Mouse (Mus musculus) liver, adult 2 months (tissue): ENCODE measurements around the gene Cnga3. TPM values are rescaled to one million over a fixed set of nuclear protein-coding genes. Genes with fewer than 3 reads are reported as not detected.

ENCODE experiments used
- DNase-seq: peaks from one replicate; pipeline ENCODE4 v3.0.0-alpha.2; 2011; ENCODE audit warnings: low read depth, low spot score; ENCODE audit errors: extremely low read depth
- H3K27ac ChIP-seq: fragments of 200-500 bp; replicated peaks from 2 replicates; pipeline ENCODE4 v1.5.1; 2012; ENCODE audit warnings: low read depth, mild to moderate bottlenecking, control low read depth, inconsistent platforms, low read length; ENCODE audit not compliant: insufficient read depth
- H3K27me3 ChIP-seq: fragments of 200-500 bp; 2 replicates; pipeline ENCODE4 v1.6.1; 2012; ENCODE audit warnings: mild to moderate bottlenecking, moderate library complexity, low read length, inconsistent platforms; ENCODE audit not compliant: control insufficient read depth, insufficient read depth
- H3K36me3 ChIP-seq: fragments of 200-500 bp; 2 replicates; pipeline ENCODE4 v1.6.1; 2012; ENCODE audit warnings: low read length, inconsistent platforms; ENCODE audit not compliant: control insufficient read depth, insufficient read depth
- H3K4me1 ChIP-seq: fragments of 200-500 bp; 2 replicates; pipeline ENCODE4 v1.6.1; 2011; ENCODE audit warnings: low read length; ENCODE audit not compliant: control insufficient read depth, insufficient read depth
- H3K4me3 ChIP-seq: fragments of 200-500 bp; 2 replicates; pipeline ENCODE4 v1.5.1; 2011; ENCODE audit warnings: low read depth, mild to moderate bottlenecking, control low read depth, low read length, moderate library complexity; ENCODE audit not compliant: insufficient read depth
- H3K79me2 ChIP-seq: fragments of 200-500 bp; 2 replicates; pipeline ENCODE4 v1.6.1; 2012; ENCODE audit warnings: inconsistent platforms, mild to moderate bottlenecking, low read length, moderate library complexity; ENCODE audit not compliant: control insufficient read depth, insufficient read depth
- H3K9ac ChIP-seq: fragments of 200-500 bp; 2 replicates; pipeline ENCODE4 v1.6.1; 2012; ENCODE audit warnings: low read depth, mild to moderate bottlenecking, control low read depth, inconsistent platforms, low read length
- CTCF ChIP-seq: fragments of 200-500 bp; IDR thresholded peaks from 2 replicates; pipeline ENCODE4 v1.5.1; 2011; ENCODE audit warnings: low read depth, low read length, control low read depth
- POLR2A ChIP-seq: fragments of 200-500 bp; IDR thresholded peaks from 2 replicates; pipeline ENCODE4 v1.6.1; 2011; ENCODE audit warnings: low read length, control low read depth; ENCODE audit not compliant: insufficient read depth; ENCODE audit errors: extremely low read depth
- WGBS: fragments of 180-500 bp; shearing (Covaris S2); methylation state at CpG from one replicate; pipeline ENCODE4 v1.1.7; 2018; 5-methylcytosine and 5-hydroxymethylcytosine counted together
- polyA plus RNA-seq: library from polyadenylated mRNA; depleted of rRNA; stranded (reverse); fragments of >200 nt; gene quantifications from 2 replicates; pipeline ENCODE4 v1.2.3, GENCODE M21; 2012
- total RNA-seq: library from RNA; depleted of rRNA; stranded (reverse); fragments of >200 nt; gene quantifications from 2 replicates; pipeline ENCODE4 v1.2.3, GENCODE M21; 2014

Gene Cnga3
- total and polyA plus RNA-seq, 2 experiments = not detected

DNA sequence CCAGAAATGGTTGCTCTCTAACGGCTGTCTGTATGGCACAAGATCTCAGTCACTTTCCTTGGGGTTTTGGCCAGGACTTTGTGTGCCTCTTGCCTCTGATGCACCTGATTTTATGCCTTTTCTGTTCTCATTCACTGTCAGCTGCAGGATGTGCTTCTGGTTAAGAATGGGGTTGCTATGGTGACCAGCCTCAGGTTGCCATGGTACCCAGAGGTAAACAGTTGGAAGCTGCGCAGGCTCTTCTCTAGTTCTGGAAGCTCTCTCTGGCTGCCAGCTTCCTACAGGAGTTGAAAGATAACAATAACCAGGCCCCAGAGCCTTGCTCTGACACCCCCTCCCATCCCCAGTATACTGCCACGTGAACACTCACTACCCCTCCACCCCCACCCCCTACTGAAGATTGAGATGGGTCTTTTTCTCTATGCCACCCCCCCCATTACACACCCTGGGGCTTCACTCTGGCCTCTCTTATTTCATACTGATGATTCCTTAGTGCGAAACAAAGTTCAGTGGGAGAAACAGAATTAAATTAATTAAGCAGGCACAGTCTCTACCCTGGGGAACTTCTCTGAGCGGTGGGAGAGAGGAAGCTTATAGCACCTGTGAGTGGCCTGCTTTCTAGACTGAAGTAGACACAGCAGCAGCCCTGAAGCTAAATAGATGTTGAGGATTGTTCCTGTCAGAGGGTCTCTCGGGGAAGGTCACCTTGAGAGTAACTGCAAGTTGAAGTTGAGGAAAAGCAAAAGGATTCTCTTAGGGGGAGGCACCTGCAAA, 6.1 kb downstream of the Cnga3 start:
- Histone ChIP-seq H3K4me1 (no peaks in the 10 kb centered on the region), H3K27me3 (0 out of 2 replicates have a peak, but pooled peaks cover 5% of the 10 kb centered on the region), H3K9ac (no peak overlapping the region), H3K36me3 (no peaks in the 10 kb centered on the region), H3K79me2 (no peaks in the 10 kb centered on the region), H3K27ac (no peak overlapping the region), H3K4me3 (no peak overlapping the region)
- TF ChIP-seq POLR2A = no peak
- TF ChIP-seq CTCF = no peak
- 57% methylated on average over 6 of the region's 6 CpGs for WGBS
- no peak for DNase-seq

- 67% methylated on average over 7 of the region's 7 CpGs for WGBS
- DNase-seq = no peak
- Histone ChIP-seq H3K4me1 (no peaks in the 10 kb centered on the region), H3K9ac (no peak overlapping the region), H3K27me3 (0 out of 2 replicates have a peak, but pooled peaks cover 5% of the 10 kb centered on the region), H3K36me3 (no peaks in the 10 kb centered on the region), H3K4me3 (no peak overlapping the region), H3K79me2 (no peaks in the 10 kb centered on the region), H3K27ac (no peak overlapping the region)
- TF ChIP-seq POLR2A (no peak), CTCF (no peak)
Measured at GRCm38 (mm10) chr1:37222002-37222401, 7.8 kb downstream of the Cnga3 start.

DNA sequence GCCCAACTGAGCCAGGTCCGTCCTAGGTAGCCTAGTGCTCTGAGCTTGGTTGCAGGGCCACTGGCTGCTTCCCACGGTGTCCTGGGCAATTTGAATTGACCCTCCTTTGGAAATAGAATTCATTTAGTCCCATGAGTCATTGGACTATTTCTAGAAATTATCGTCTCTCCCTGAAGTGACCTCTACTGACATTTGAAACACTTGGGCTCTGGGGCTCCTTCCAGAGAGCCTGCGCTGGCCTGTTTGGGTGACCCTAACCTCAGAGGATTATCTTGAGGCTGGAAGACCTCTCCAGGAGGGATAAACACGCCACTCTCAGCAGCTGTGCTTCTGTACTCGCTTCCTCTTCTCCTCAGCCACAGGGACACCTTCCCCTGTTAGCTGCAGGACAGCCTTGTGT, 16.2 kb downstream of the Cnga3 start:
- Histone ChIP-seq H3K4me3 (no peak overlapping the region), H3K9ac (no peak overlapping the region), H3K27me3 (no peaks in the 10 kb centered on the region), H3K27ac (no peak overlapping the region), H3K36me3 (no peaks in the 10 kb centered on the region), H3K79me2 (no peaks in the 10 kb centered on the region), H3K4me1 (no peaks in the 10 kb centered on the region)
- no peak for DNase-seq
- TF ChIP-seq POLR2A = no peak
- no peak for TF ChIP-seq CTCF
- WGBS = 72% methylated on average over 6 of the region's 6 CpGs

DNA sequence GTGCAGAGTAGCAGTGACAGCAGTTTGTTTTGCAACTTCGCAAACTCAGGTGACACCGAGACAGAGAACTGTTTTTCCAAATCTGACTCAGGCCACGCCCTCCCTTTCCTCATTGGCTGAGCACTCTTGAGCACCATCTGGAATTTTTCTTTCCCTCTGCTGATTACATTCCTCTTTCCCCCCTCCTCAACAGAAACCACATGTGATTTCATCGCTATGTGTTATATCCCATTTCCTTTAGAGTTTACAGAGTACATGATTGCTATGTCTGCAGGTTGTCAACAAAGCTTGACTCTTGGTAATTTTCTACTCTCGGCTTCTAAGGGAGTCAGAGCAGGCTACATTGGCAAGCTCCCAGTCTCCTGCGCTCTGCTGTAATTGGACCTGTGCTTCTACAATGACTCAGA, 17.1 kb downstream of the Cnga3 start:
- Histone ChIP-seq H3K79me2 (no peaks in the 10 kb centered on the region), H3K4me3 (no peak overlapping the region), H3K9ac (no peak overlapping the region), H3K27me3 (no peaks in the 10 kb centered on the region), H3K27ac (no peak overlapping the region), H3K36me3 (no peaks in the 10 kb centered on the region), H3K4me1 (no peaks in the 10 kb centered on the region)
- 44% methylated on average over 6 of the region's 6 CpGs for WGBS
- no peak for TF ChIP-seq POLR2A
- no peak for TF ChIP-seq CTCF
- DNase-seq = peak; percentile 83

GRCm38 (mm10) chr1:37239045-37239635, 24.9 kb downstream of the Cnga3 start:
- no peaks in the 10 kb centered on the region for H3K27me3 ChIP-seq
- no peak overlapping the region for H3K4me3 ChIP-seq
- no peaks in the 10 kb centered on the region for H3K4me1 ChIP-seq
- no peak overlapping the region for H3K9ac ChIP-seq
- H3K27ac ChIP-seq = no peak overlapping the region
- TF ChIP-seq POLR2A (no peak), CTCF (no peak)
- 69% methylated on average over 10 of the region's 10 CpGs for WGBS
- no peaks in the 10 kb centered on the region for H3K36me3 ChIP-seq
- DNase-seq = no peak
- no peaks in the 10 kb centered on the region for H3K79me2 ChIP-seq

DNA sequence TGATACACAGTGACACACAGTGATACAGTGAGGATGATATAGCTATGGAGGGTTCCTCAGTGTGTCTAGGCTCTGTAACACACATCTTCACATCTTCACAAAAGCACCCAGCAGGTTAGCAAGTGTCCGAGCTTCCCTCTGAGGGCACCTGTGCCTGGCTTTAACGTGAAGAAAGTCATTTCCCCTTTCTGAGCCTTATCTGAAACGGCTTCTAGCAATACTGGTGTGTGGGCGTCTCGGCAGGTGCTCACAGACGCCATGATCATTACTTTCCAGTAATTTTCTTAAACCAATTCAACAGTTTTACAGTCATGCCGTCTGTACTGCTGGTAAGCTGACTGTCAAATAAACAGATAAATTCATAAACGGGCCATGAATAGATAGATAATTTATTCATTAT, 28.0 kb downstream of the Cnga3 start:
- no peak overlapping the region for H3K9ac ChIP-seq
- WGBS = 64% methylated on average over 8 of the region's 8 CpGs

More for the DNA sequence above, 28.0 kb downstream of the Cnga3 start:
- Histone ChIP-seq H3K27ac (no peak overlapping the region), H3K4me3 (no peak overlapping the region), H3K27me3 (no peaks in the 10 kb centered on the region), H3K79me2 (no peaks in the 10 kb centered on the region), H3K4me1 (no peaks in the 10 kb centered on the region), H3K36me3 (no peaks in the 10 kb centered on the region)
- TF ChIP-seq CTCF (no peak), POLR2A (no peak)
- DNase-seq = no peak
